Mouse (Mus musculus) MEL (cell line): ENCODE measurements around the gene Gpr22. TPM values are rescaled to one million over a fixed set of nuclear protein-coding genes. Genes with fewer than 3 reads are reported as not detected.

Experiments used
- DNase-seq: peaks from one replicate; pipeline ENCODE4 v3.0.0; 2011; ENCODE audit warnings: low read depth, low spot score
- H3K27ac ChIP-seq: 2 replicates; pipeline ENCODE4 v1.5.1; 2012; ENCODE audit warnings: low read depth, mild to moderate bottlenecking, control low read depth, low read length, moderate library complexity; ENCODE audit not compliant: control insufficient read depth
- H3K27me3 ChIP-seq, 2 experiments: fragments of 150-350 bp in 1 of 2; sonication (generic) in 1 of 2; 2 replicates each; pipeline ENCODE4 v1.6.1; 2012; ENCODE audit warnings: low read length in 2 of 2, mild to moderate bottlenecking in 2 of 2, improper control_type of control experiment in 1 of 2, moderate library complexity in 1 of 2; ENCODE audit not compliant: insufficient read depth in 2 of 2, control insufficient read depth in 1 of 2
- H3K36me3 ChIP-seq, 2 experiments: 2 replicates each; pipeline ENCODE4 v1.6.1; 2012 to 2014; ENCODE audit warnings: low read length in 2 of 2, improper control_type of control experiment in 1 of 2, inconsistent platforms in 1 of 2, mild to moderate bottlenecking in 1 of 2; ENCODE audit not compliant: insufficient read depth in 2 of 2, control insufficient read depth in 1 of 2
- H3K4me1 ChIP-seq, 2 experiments: fragments of 150-350 bp in 1 of 2; sonication (generic) in 1 of 2; 2 replicates each; pipeline ENCODE4 v1.6.1; 2012; ENCODE audit warnings: low read length in 2 of 2, improper control_type of control experiment in 1 of 2, mild to moderate bottlenecking in 1 of 2; ENCODE audit not compliant: insufficient read depth in 2 of 2, control insufficient read depth in 1 of 2
- H3K4me3 ChIP-seq, 2 experiments: fragments of 150-350 bp in 1 of 2; sonication (generic) in 1 of 2; 2 replicates each; pipeline ENCODE4 v1.5.1; 2012; ENCODE audit warnings: low read depth in 2 of 2, low read length in 2 of 2, mild to moderate bottlenecking in 2 of 2, moderate library complexity in 2 of 2, control low read depth in 1 of 2, improper control_type of control experiment in 1 of 2; ENCODE audit not compliant: control insufficient read depth in 1 of 2, insufficient read depth in 1 of 2
- H3K79me2 ChIP-seq: 2 replicates; pipeline ENCODE4 v1.6.1; 2012; ENCODE audit warnings: mild to moderate bottlenecking, low read length, moderate library complexity; ENCODE audit not compliant: control insufficient read depth, poor library complexity, insufficient read depth
- H3K9ac ChIP-seq: 2 replicates; pipeline ENCODE4 v1.6.1; 2012; ENCODE audit warnings: low read depth, mild to moderate bottlenecking, control low read depth, low read length, moderate library complexity; ENCODE audit not compliant: control insufficient read depth, poor library complexity, severe bottlenecking
- H3K9me3 ChIP-seq: fragments of 150-350 bp; sonication (generic); replicated peaks from 2 replicates; pipeline ENCODE4 v1.6.1; 2012; ENCODE audit warnings: mild to moderate bottlenecking, low read length, improper control_type of control experiment, moderate library complexity; ENCODE audit not compliant: insufficient read depth
- BHLHE40 ChIP-seq: IDR thresholded peaks from 2 replicates; pipeline ENCODE4 v1.6.1; 2012; ENCODE audit warnings: low read depth, mild to moderate bottlenecking, inconsistent platforms, low read length, improper control_type of control experiment, borderline replicate concordance
- CHD2 ChIP-seq: IDR thresholded peaks from 2 replicates; pipeline ENCODE4 v1.6.1; 2011; ENCODE audit warnings: low read length, improper control_type of control experiment
- E2F4 ChIP-seq: IDR thresholded peaks from 2 replicates; pipeline ENCODE4 v1.6.1; 2011; ENCODE audit warnings: low read depth, low read length, improper control_type of control experiment, borderline replicate concordance
- ELF1 ChIP-seq: IDR thresholded peaks from 2 replicates; pipeline ENCODE4 v1.6.1; 2014; ENCODE audit warnings: low read depth, mild to moderate bottlenecking, inconsistent platforms, low read length, improper control_type of control experiment, moderate library complexity
- EP300 ChIP-seq, 2 experiments: IDR thresholded peaks; 2 replicates each; pipeline ENCODE4 v1.6.1; 2011; ENCODE audit warnings: improper control_type of control experiment in 2 of 2, low read length in 2 of 2, low read depth in 1 of 2, mild to moderate bottlenecking in 1 of 2
- ETS1 ChIP-seq: IDR thresholded peaks from 2 replicates; pipeline ENCODE4 v1.6.1; 2012; ENCODE audit warnings: low read depth, mild to moderate bottlenecking, inconsistent platforms, low read length, improper control_type of control experiment, moderate library complexity
- GATA1 ChIP-seq: IDR thresholded peaks from 2 replicates; pipeline ENCODE4 v1.6.1; 2011; ENCODE audit warnings: low read depth, low read length, improper control_type of control experiment
- HCFC1 ChIP-seq: IDR thresholded peaks from 2 replicates; pipeline ENCODE4 v1.6.1; 2012; ENCODE audit warnings: low read depth, mild to moderate bottlenecking, inconsistent platforms, low read length, improper control_type of control experiment, moderate library complexity
- JUND ChIP-seq: IDR thresholded peaks from 2 replicates; pipeline ENCODE4 v1.6.1; 2011; ENCODE audit warnings: low read depth, mild to moderate bottlenecking, improper control_type of control experiment, low read length
- MAFK ChIP-seq: IDR thresholded peaks from 2 replicates; pipeline ENCODE4 v1.6.1; 2011; ENCODE audit warnings: low read depth, mild to moderate bottlenecking, low read length, improper control_type of control experiment, borderline replicate concordance
- MAZ ChIP-seq: IDR thresholded peaks from 2 replicates; pipeline ENCODE4 v1.6.1; 2012; ENCODE audit warnings: low read depth, mild to moderate bottlenecking, inconsistent platforms, low read length, improper control_type of control experiment
- MEF2A ChIP-seq: IDR thresholded peaks from 2 replicates; pipeline ENCODE4 v1.6.1; 2014; ENCODE audit warnings: low read depth, mild to moderate bottlenecking, inconsistent platforms, low read length, improper control_type of control experiment; ENCODE audit not compliant: poor library complexity, insufficient replicate concordance, severe bottlenecking; ENCODE audit errors: extremely low read depth
- MXI1 ChIP-seq: IDR thresholded peaks from 2 replicates; pipeline ENCODE4 v1.6.1; 2011; ENCODE audit warnings: mild to moderate bottlenecking, low read depth, low read length, improper control_type of control experiment
- MYC ChIP-seq: IDR thresholded peaks from 2 replicates; pipeline ENCODE4 v1.6.1; 2011; ENCODE audit warnings: low read depth, mild to moderate bottlenecking, low read length, improper control_type of control experiment, moderate library complexity
- NELFE ChIP-seq: IDR thresholded peaks from 2 replicates; pipeline ENCODE4 v1.6.1; 2011; ENCODE audit warnings: low read depth, low read length, improper control_type of control experiment
- NRF1 ChIP-seq: IDR thresholded peaks from 2 replicates; pipeline ENCODE4 v1.6.1; 2014; ENCODE audit warnings: low read depth, mild to moderate bottlenecking, inconsistent platforms, low read length, improper control_type of control experiment, moderate library complexity; ENCODE audit not compliant: poor library complexity, insufficient read depth, severe bottlenecking
- POLR2AphosphoS5 ChIP-seq: IDR thresholded peaks from 2 replicates; pipeline ENCODE4 v1.6.1; 2012; ENCODE audit warnings: low read depth, borderline replicate concordance, mild to moderate bottlenecking, inconsistent platforms, low read length, moderate library complexity, mixed read lengths
- RCOR1 ChIP-seq: IDR thresholded peaks from 2 replicates; pipeline ENCODE4 v1.6.1; 2012; ENCODE audit warnings: low read depth, mild to moderate bottlenecking, inconsistent platforms, low read length, improper control_type of control experiment
- SIN3A ChIP-seq: IDR thresholded peaks from 2 replicates; pipeline ENCODE4 v1.6.1; 2012; ENCODE audit warnings: low read length, improper control_type of control experiment, inconsistent platforms
- SMC3 ChIP-seq: IDR thresholded peaks from 2 replicates; pipeline ENCODE4 v1.6.1; 2011; ENCODE audit warnings: low read depth, low read length, improper control_type of control experiment
- TAL1 ChIP-seq: IDR thresholded peaks from 2 replicates; pipeline ENCODE4 v1.6.1; 2012; ENCODE audit warnings: mild to moderate bottlenecking, inconsistent platforms, low read length, moderate library complexity, mixed read lengths
- TBP ChIP-seq: IDR thresholded peaks from 2 replicates; pipeline ENCODE4 v1.8.0; 2011; ENCODE audit warnings: low read depth, low read length, improper control_type of control experiment
- TCF12 ChIP-seq: IDR thresholded peaks from 2 replicates; pipeline ENCODE4 v1.6.1; 2014; ENCODE audit warnings: low read depth, mild to moderate bottlenecking, inconsistent platforms, low read length, improper control_type of control experiment, moderate library complexity
- UBTF ChIP-seq: IDR thresholded peaks from 2 replicates; pipeline ENCODE4 v1.6.1; 2012; ENCODE audit warnings: low read depth, mild to moderate bottlenecking, inconsistent platforms, low read length, improper control_type of control experiment, moderate library complexity, borderline replicate concordance; ENCODE audit not compliant: insufficient read depth
- USF1 ChIP-seq: IDR thresholded peaks from 2 replicates; pipeline ENCODE4 v1.6.1; 2014; ENCODE audit warnings: low read depth, mild to moderate bottlenecking, inconsistent platforms, low read length, improper control_type of control experiment, moderate library complexity
- USF2 ChIP-seq, 2 experiments: IDR thresholded peaks; 2 replicates each; pipeline ENCODE4 v1.6.1; 2011 to 2012; ENCODE audit warnings: improper control_type of control experiment in 2 of 2, low read length in 2 of 2, borderline replicate concordance in 1 of 2, inconsistent platforms in 1 of 2, low read depth in 1 of 2, mild to moderate bottlenecking in 1 of 2; ENCODE audit not compliant: insufficient read depth in 1 of 2
- ZMIZ1 ChIP-seq: IDR thresholded peaks from 2 replicates; pipeline ENCODE4 v1.6.1; 2012; ENCODE audit warnings: low read depth, mild to moderate bottlenecking, inconsistent platforms, low read length, improper control_type of control experiment, moderate library complexity
- ZNF384 ChIP-seq: IDR thresholded peaks from 2 replicates; pipeline ENCODE4 v1.6.1; 2012; ENCODE audit warnings: low read depth, mild to moderate bottlenecking, inconsistent platforms, low read length, improper control_type of control experiment
- polyA plus RNA-seq, 2 experiments: library from polyadenylated mRNA; stranded (reverse) in 1 of 2; unstranded in 1 of 2; fragments of >175 nt in 1 of 2; fragments of >200 nt in 1 of 2; gene quantifications; 2 replicates each; pipeline versions ENCODE4 v1.2.1 to v1.2.4; 2012; ENCODE audit warnings: low replicate concordance in 2 of 2, low read depth in 1 of 2; ENCODE audit not compliant: insufficient read length in 2 of 2, insufficient read depth in 1 of 2, missing spikeins in 1 of 2
- total RNA-seq: library from RNA; depleted of rRNA; stranded (reverse); fragments of 300-350 nt; gene quantifications from 2 replicates; pipeline ENCODE4 v1.2.3, GENCODE M21; 2012; rRNA removed

Gpr22 gene
- not detected in 2 replicates for total RNA-seq
- not detected for polyA plus RNA-seq

DNA sequence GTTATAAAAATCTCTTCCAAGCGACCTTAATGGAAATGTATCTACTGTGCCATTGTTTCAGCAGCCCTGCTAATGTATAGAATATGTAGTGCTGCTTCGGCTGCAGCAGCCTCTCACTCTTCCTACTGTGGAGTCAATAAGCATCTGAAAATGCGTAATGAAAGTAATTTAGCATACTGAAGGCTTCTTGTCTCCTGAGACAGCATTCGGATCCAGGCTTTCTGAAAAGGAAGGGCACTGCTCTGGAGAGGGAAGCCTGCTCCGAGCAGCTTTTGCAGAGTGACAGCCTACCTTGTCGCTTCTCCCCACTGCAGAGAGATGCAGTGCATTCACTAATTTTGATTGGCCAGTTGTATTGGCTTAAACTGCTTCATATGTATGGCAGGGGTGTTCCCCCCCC, at the start of gene Gpr22:
Gene Gpr22, minus strand, starts transcription at position 348 of the 400 bp plus-strand sequence.
- Histone ChIP-seq H3K9me3 (no peaks in the 10 kb centered on the region; the same call in 1 of the 2 replicates), H3K79me2 (no peaks in the 10 kb centered on the region), H3K27me3 (no peaks in the 10 kb centered on the region), H3K36me3 (peaks cover 0 to 5% of the 10 kb centered on the region in 2 experiments; a peak in 2 of 4 replicates), H3K27ac (no peak within 1 kb of the TSS), H3K4me3 (no peak within 1 kb of the TSS), H3K4me1 (peaks cover 0 to 6% of the 10 kb centered on the region in 2 experiments; a peak in 2 of 4 replicates), H3K9ac (no peak within 1 kb of the TSS)
- no peak for DNase-seq
- TF ChIP-seq SIN3A (no peak), USF2 (IDR thresholded peaks at IDR 0.05; ENCODE audit: borderline replicate concordance in 1 of 2, insufficient read depth in 1 of 2, low read depth in 1 of 2, low read length in 2 of 2) (no peak), ELF1 (no peak), JUND (no peak), BHLHE40 (no peak), NELFE (no peak), TCF12 (no peak), SMC3 (no peak), POLR2AphosphoS5 (no peak), GATA1 (no peak), E2F4 (no peak), MXI1 (no peak), RCOR1 (no peak), MEF2A (no peak), MAZ (no peak), CHD2 (no peak), UBTF (no peak)

DNA sequence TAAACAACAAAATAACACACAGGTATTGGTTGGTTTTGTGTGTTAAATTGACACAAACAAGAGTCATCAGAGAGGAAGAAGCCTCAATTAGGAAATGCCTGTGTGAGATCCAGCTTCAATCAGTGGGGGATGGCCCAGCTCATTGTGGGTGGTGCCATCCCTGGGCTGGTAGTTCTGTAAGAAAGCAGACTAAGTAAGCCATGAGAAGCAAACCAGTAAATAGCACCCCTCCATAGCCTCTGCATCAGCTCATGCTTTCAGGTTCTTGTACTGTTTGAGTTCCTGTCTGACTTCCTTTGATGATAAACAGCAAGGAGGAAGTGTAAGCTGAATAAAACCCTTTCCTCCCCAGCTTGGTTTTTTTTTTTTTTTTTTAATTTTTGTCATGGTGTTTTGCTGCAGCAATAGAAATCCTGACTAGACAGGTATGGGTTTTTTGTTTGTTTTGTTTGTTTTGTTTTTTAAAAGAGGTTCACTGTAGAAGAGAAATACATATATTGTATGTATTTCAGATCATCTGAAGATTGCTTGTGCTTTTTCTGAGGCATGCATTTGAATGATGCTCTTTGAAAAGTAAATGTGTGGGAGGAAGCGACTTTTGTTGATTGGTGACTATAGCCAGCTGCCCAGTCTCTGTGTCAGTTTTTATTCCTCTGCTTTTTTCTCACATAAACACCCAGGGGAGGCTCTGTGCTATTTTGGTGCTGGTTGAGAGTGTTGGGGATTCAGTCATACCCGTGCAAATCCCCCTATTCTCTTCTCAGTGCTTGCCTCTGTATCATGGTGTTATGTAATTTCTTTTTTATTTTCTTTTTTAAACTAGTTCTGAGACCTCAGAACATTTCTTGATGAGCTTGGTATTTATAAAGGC, 42.4 kb upstream of the Gpr22 start:
- DNase-seq: peak; percentile 42

More for the DNA sequence above, 42.4 kb upstream of the Gpr22 start:
- no peaks in the 10 kb centered on the region for H3K9me3 ChIP-seq
- TF ChIP-seq TBP (no peak), E2F4 (no peak), ELF1 (no peak), TAL1 (no peak), HCFC1 (no peak), ETS1 (no peak), ZNF384 (peak; percentile 92), EP300 (IDR thresholded peaks at IDR 0.05; ENCODE audit: low read depth in 1 of 2, low read length in 2 of 2) (peak in 1 of 2 experiments; percentile 36; a peak in 1 of 4 replicates), RCOR1 (no peak), TCF12 (no peak), NRF1 (no peak), MYC (no peak), JUND (no peak), SIN3A (no peak), MAFK (no peak), ZMIZ1 (no peak), MXI1 (no peak), USF1 (no peak), GATA1 (0 out of 2 replicates have a peak, but pooled peaks have one; percentile 14)
- H3K27me3 ChIP-seq: no peaks in the 10 kb centered on the region
- no peak overlapping the region for H3K4me3 ChIP-seq
- no peak overlapping the region for H3K27ac ChIP-seq
- H3K4me1 ChIP-seq: peaks cover 3 to 5% of the 10 kb centered on the region in 2 experiments
- no peaks in the 10 kb centered on the region for H3K79me2 ChIP-seq
- peaks cover 0 to 13% of the 10 kb centered on the region in 2 experiments; a peak in 2 of 4 replicates for H3K36me3 ChIP-seq
- H3K9ac ChIP-seq: no peak overlapping the region
